Mouse (Mus musculus) testis, postnatal 10 days (tissue): Measurements from ENCODE around the gene Hhipl1.

Source experiments
- DNase-seq: peaks from one replicate; pipeline ENCODE4 v3.0.0; 2021; ENCODE audit warnings: low spot score

Hhipl1 gene

DNA sequence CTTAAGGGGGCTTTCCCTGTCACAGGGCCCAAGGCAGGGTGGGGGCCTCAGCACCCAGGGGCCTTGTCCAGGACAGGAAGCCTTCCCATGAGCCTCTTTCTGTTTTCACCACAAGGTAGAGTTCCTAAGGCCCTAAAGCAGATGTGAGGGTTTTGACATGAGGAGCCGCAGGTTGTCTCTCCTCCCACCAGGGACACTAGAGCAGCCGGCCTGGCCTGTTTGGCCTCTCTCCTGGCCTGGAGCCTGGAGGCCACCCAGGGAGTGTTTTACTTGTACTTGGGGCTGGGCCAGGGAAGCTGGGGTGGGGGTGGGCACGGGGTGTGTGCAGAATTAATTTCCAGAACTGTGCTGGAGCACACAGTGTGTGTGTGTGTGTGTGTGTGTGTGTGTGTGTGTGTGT is 59.3 kb downstream of the Hhipl1 start:
- DNase-seq = peak; percentile 84

- no peak for DNase-seq
Observed at GRCm38 (mm10) chr12:108365868-108366267, 59.8 kb downstream of the Hhipl1 start.

GRCm38 (mm10) chr12:108367909-108368308 is 61.8 kb downstream of the Hhipl1 start:
- no peak for DNase-seq

- no peak for DNase-seq
Observed at GRCm38 (mm10) chr12:108368921-108369320, 62.9 kb downstream of the Hhipl1 start.

DNA sequence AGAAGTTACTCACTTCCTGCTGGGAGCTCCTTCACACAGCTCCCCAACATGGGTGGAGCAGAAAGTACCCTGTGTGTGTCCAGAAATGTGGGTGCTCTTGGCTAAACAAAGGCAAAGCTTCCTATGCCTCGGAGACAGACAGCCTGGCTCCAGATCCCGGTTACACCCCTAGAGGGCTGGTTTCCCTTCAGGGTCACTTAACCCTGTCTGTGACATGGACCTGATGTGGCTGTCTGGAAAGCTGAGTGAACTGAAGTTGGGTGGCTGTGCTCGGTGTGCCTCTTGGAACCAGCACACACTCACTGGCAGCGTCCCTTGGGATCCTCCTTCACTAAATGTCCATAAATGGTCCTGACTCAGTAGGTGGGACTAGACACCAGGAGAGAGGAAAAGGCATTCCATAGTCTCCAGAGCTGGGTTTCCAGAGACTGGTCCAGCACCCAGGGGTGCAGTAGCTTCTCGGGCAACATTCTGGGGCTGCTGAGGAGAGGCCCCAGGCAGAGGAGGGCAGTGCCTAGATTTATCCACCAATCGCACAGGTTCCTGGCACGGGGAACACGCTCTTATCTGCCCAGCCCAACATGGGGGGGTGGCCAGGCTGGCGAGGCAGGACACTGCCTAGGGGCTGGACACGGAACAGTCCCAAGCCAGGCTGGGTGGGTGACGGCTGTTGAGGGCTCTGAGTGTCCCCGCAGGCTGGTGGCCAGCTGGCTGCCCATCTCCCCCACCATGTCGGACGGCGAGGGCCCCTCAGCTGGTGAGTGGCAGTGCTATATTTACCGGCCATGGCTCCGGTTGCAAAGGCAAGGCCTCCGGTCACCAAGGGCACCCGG is 64.7 kb downstream of the Hhipl1 start, which contains the start of gene Eml1:
Gene Eml1, plus strand, starts transcription at position 362 of the 833 bp plus-strand sequence.
- DNase-seq = peak; percentile 51

DNA sequence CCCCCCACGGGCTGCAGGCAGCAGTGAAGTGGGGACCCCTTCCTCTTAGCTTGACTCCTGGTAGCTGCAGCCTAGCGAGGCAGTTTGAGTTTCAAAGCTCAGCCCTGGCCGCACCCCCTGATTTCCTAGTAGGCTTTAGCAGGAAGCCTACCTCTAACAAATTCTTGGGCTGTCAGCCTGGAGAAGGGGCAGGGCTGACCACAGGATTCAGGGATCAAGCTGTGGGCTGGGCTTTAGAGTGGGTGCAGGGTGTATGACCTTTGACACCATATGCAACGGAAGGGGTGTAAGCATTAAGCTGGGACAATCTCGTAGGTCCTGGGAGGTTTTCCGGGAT is 65.3 kb downstream of the Hhipl1 start:
- DNase-seq = no peak

DNA sequence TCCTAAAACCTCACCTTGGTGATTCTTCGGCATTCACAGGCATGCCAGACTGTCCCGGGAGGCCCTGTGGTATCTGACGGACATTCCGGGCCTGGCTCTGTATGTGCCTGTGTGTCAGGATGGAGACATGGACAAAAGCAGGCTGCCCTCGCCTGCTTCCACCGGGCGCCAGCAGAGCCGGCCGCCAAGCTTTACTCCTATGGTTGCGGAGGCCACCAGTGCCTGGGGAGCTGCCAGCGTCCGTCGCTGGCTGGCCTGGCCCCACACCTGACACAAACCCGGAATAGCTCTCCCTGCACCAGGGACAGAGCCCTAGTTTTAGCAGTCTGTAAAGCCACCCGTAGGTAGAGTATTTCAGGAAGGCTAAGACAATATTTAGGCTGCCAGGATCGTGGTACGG is 66.2 kb downstream of the Hhipl1 start:
- no peak for DNase-seq

- DNase-seq = no peak
Observed at GRCm38 (mm10) chr12:108373611-108374010, 67.5 kb downstream of the Hhipl1 start.

DNA sequence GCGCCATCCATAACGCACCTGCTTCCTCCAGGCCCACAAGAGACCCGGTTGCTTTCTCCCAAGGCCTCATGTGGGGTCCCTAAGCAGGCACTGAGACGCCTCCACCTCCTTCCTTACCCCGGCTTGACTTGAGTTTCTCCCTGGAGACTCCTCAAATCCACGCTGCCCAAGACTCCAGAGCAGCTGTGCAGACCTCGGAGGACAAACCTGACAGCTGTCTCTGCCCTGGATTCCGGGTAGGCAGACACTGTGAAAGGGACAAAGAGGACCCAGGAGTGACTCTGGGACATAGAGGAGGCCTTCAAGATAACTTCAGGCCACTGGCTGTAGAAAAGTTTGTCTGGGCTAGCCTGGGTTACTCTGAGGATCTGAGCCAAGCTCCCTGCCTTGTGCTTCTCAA is 68.6 kb downstream of the Hhipl1 start:
- DNase-seq = no peak

GRCm38 (mm10) chr12:108378379-108379133 is 72.5 kb downstream of the Hhipl1 start:
- no peak for DNase-seq
